Mouse (Mus musculus) CH12.LX (cell line): ENCODE measurements around the gene Ina. TPM values are rescaled to one million over a fixed set of nuclear protein-coding genes. Genes with fewer than 3 reads are reported as not detected.
"Not testable (repeated sequence)": the region's sequence is repeated elsewhere in the genome, so short reads cannot be mapped to it uniquely, and the experiment has no call there.

ENCODE experiments used
- DNase-seq: peaks from one replicate; pipeline ENCODE4 v3.0.0-alpha.2; 2013; ENCODE audit errors: extremely low read depth
- H3K27ac ChIP-seq: 2 replicates; pipeline ENCODE4 v1.5.1; 2012; ENCODE audit warnings: low read depth, mild to moderate bottlenecking, control low read depth, moderate library complexity; ENCODE audit not compliant: insufficient read depth
- H3K27me3 ChIP-seq: replicated peaks from 2 replicates; pipeline ENCODE3; 2012; ENCODE audit warnings: inconsistent platforms
- H3K36me3 ChIP-seq, 2 experiments: replicated peaks in 1 of 2; 2 replicates each; pipeline versions ENCODE3 to v1.6.1; 2012; ENCODE audit warnings: inconsistent platforms in 1 of 2, low read length in 1 of 2, mild to moderate bottlenecking in 1 of 2, mixed read lengths in 1 of 2, moderate library complexity in 1 of 2; ENCODE audit not compliant: control insufficient read depth in 1 of 2, insufficient read depth in 1 of 2
- H3K4me1 ChIP-seq, 2 experiments: 2 replicates each; pipeline ENCODE4 v1.6.1; 2012; ENCODE audit warnings: inconsistent platforms in 1 of 2, moderate library complexity in 1 of 2; ENCODE audit not compliant: insufficient read depth in 2 of 2, control insufficient read depth in 1 of 2
- H3K4me2 ChIP-seq: 2 replicates; pipeline ENCODE4 v1.6.1; 2012; ENCODE audit warnings: low read depth, mild to moderate bottlenecking, control low read depth; ENCODE audit not compliant: poor library complexity, insufficient read depth, severe bottlenecking
- H3K4me3 ChIP-seq, 3 experiments: fragments of 150-350 bp in 1 of 3; sonication (generic) in 1 of 3; replicated peaks in 1 of 3; 2 replicates each; pipeline versions ENCODE3 to v1.5.1; 2011 to 2012; ENCODE audit warnings: low read depth in 2 of 3, low read length in 2 of 3, mild to moderate bottlenecking in 2 of 3, moderate library complexity in 2 of 3, control low read depth in 1 of 3, improper control_type of control experiment in 1 of 3, inconsistent platforms in 1 of 3, mixed read lengths in 1 of 3; ENCODE audit not compliant: poor library complexity in 1 of 3
- H3K79me2 ChIP-seq: replicated peaks from 2 replicates; pipeline ENCODE4 v1.6.1; 2012; ENCODE audit warnings: mild to moderate bottlenecking, moderate library complexity; ENCODE audit not compliant: control insufficient read depth, poor library complexity, insufficient read depth, severe bottlenecking; ENCODE audit errors: extremely low read depth
- H3K9ac ChIP-seq: 2 replicates; pipeline ENCODE4 v1.6.1; 2012; ENCODE audit warnings: low read depth, mild to moderate bottlenecking, control low read depth, moderate library complexity; ENCODE audit not compliant: insufficient read depth
- H3K9me3 ChIP-seq: replicated peaks from 2 replicates; pipeline ENCODE3; 2012; ENCODE audit warnings: low read length, inconsistent platforms, mixed read lengths
- BHLHE40 ChIP-seq: IDR thresholded peaks from 2 replicates; pipeline ENCODE4 v1.6.1; 2011; ENCODE audit warnings: mild to moderate bottlenecking, low read depth, low read length, improper control_type of control experiment
- ETS1 ChIP-seq: conservative IDR thresholded peaks from 2 replicates; pipeline ENCODE4 v1.6.1; 2012; ENCODE audit warnings: low read depth, mild to moderate bottlenecking, inconsistent platforms, low read length, improper control_type of control experiment, moderate library complexity
- HCFC1 ChIP-seq: IDR thresholded peaks from 2 replicates; pipeline ENCODE4 v1.6.1; 2012; ENCODE audit warnings: low read depth, mild to moderate bottlenecking, inconsistent platforms, low read length, improper control_type of control experiment
- MAX ChIP-seq: IDR thresholded peaks from 2 replicates; pipeline ENCODE4 v1.6.1; 2011; ENCODE audit warnings: low read length, improper control_type of control experiment
- MXI1 ChIP-seq: IDR thresholded peaks from 2 replicates; pipeline ENCODE4 v1.6.1; 2011; ENCODE audit warnings: mild to moderate bottlenecking, low read depth, low read length, improper control_type of control experiment
- MYC ChIP-seq: IDR thresholded peaks from 2 replicates; pipeline ENCODE4 v1.6.1; 2011; ENCODE audit warnings: low read depth, mild to moderate bottlenecking, improper control_type of control experiment, low read length
- TBP ChIP-seq: conservative IDR thresholded peaks from 2 replicates; pipeline ENCODE4 v1.6.1; 2011; ENCODE audit warnings: low read depth, low read length, improper control_type of control experiment
- USF1 ChIP-seq: IDR thresholded peaks from 2 replicates; pipeline ENCODE4 v1.6.1; 2014; ENCODE audit warnings: low read depth, mild to moderate bottlenecking, inconsistent platforms, low read length, improper control_type of control experiment
- USF2 ChIP-seq: conservative IDR thresholded peaks from 2 replicates; pipeline ENCODE4 v1.6.1; 2011; ENCODE audit warnings: low read depth, low read length, improper control_type of control experiment
- ZNF384 ChIP-seq: IDR thresholded peaks from 2 replicates; pipeline ENCODE4 v1.6.1; 2012; ENCODE audit warnings: low read depth, low read length, improper control_type of control experiment, inconsistent platforms
- dilution Hi-C: fragments of 300-500 bp; cut with MboI; formaldehyde crosslinking; loops from 2 replicates; pipeline ENCODE4 v1.14.3; 2020; ENCODE audit warnings: low sequenced_read_pairs; ENCODE audit not compliant: extremely low pct_unique_long_range_greater_than_20kb, extremely low pct_ligation_motif_present
- in situ Hi-C: fragments of 300-500 bp; cut with MboI; formaldehyde crosslinking; loops from 3 replicates; pipeline ENCODE4 v1.14.3; 2019; ENCODE audit warnings: low sequenced_read_pairs, low pct_ligation_motif_present, low pct_unique_long_range_greater_than_20kb, mixed read lengths
- polyA plus RNA-seq: library from polyadenylated mRNA; unstranded; fragments of >175 nt; gene quantifications from 2 replicates; pipeline ENCODE4 v1.2.1, GENCODE M21; 2012; ENCODE audit warnings: low read depth; ENCODE audit not compliant: insufficient read length
- total RNA-seq, 2 experiments: library from RNA; depleted of rRNA; stranded (reverse); fragments of 300-350 nt in 1 of 2; fragments of >200 nt in 1 of 2; gene quantifications; 2 replicates each; pipeline ENCODE4 v1.2.3; 2012 to 2014

Ina gene
- total and polyA plus RNA-seq, 3 experiments = not detected

DNA sequence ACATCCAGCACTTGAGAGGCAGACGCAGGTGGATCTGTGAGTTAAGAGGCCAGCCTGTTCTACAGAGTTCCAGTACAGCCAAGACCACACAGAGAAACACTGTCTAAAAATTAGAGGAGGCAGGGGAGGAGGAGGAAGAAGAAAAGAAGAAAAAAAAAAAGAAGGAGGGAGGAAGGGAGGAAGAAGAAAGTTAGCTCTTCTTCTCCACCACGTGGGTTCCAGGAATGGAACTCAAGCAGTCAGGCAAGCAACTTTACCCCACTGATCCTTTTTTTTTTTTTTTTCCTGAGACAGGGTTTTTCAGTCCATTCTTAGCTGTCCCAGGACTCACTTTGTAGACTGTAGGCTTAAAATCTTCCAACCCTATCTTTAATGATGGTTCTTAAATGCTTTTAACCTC lies 37.8 kb upstream of the Ina start:
- no peak for DNase-seq
- Histone ChIP-seq H3K4me2 (no peak overlapping the region), H3K4me3 (no peak overlapping the region), H3K79me2 (no peaks in the 10 kb centered on the region), H3K27me3 (no peaks in the 10 kb centered on the region), H3K4me1 (peaks cover 6% of the 10 kb centered on the region in 2 experiments), H3K36me3 (no peaks in the 10 kb centered on the region), H3K9me3 (no peaks in the 10 kb centered on the region), H3K9ac (no peak overlapping the region), H3K27ac (no peak overlapping the region)
- TF ChIP-seq ZNF384 = peak; percentile 42; the same call in 1 of the 2 replicates
- TF ChIP-seq MXI1 = no peak
- dilution Hi-C loops (no loop called here), in situ Hi-C loops (loop anchor here (5.0 kb wide), 1 partner anchor 94 kb away; no protein-coding TSS in a partner anchor)

DNA sequence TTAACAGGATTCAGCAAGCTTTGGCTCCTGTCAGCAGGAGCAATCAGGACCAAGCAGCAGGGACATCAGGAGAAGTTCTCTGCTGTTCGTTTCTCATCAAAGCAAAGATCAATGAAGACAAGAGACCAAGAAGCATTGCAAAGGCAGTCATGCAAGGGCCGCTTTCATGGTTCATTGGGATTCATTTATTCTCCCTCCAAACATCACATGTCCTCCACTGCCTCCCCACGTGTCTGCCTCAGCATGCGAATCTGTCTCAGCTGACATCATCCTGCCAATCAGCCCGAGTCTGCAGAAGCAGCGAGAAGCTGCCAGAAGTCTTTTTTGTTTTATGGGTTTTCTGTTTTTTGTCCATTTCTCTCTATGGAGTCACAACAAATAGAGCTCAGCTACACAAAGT lies 37.0 kb upstream of the Ina start:
- H3K4me3 ChIP-seq = no peak overlapping the region
- in situ Hi-C loops = loop anchor here (5.0 kb wide), 1 partner anchor 95 kb away; no protein-coding TSS in a partner anchor

GRCm38 (mm10) chr19:46978069-46978468 lies 36.4 kb upstream of the Ina start:
- H3K4me3 ChIP-seq, H3K4me1 ChIP-seq, H3K27ac ChIP-seq, H3K4me2 ChIP-seq, H3K9me3 ChIP-seq, dilution Hi-C loops, H3K9ac ChIP-seq, H3K79me2 ChIP-seq, H3K27me3 ChIP-seq, DNase-seq, H3K36me3 ChIP-seq: not testable (repeated sequence)
- in situ Hi-C loops = loop anchor here (5.0 kb wide), 1 partner anchor 96 kb away; no protein-coding TSS in a partner anchor
- TF ChIP-seq TBP = 0 out of 2 replicates have a peak, but pooled peaks have one; percentile 45

More for the DNA sequence above, 37.0 kb upstream of the Ina start:
- no peak overlapping the region; the same call in 1 of the 2 replicates for H3K4me2 ChIP-seq
- H3K4me1 ChIP-seq = peaks cover 6% of the 10 kb centered on the region in 2 experiments
- DNase-seq = peak; percentile 52
- peak; percentile 84 for TF ChIP-seq BHLHE40
- TF ChIP-seq TBP = no peak
- peak; percentile 79 for TF ChIP-seq USF1
- TF ChIP-seq HCFC1 = no peak
- 0 out of 2 replicates have a peak, but pooled peaks have one; percentile 27 for TF ChIP-seq ETS1
- peak; percentile 57; the same call in 1 of the 2 replicates for TF ChIP-seq MXI1
- TF ChIP-seq USF2 = peak; percentile 67
- 0 out of 2 replicates have a peak, but pooled peaks have one; percentile 73 for TF ChIP-seq MYC
- TF ChIP-seq MAX = peak; percentile 96
- TF ChIP-seq ZNF384 = no peak
- H3K36me3 ChIP-seq = no peaks in the 10 kb centered on the region
- H3K9me3 ChIP-seq = no peaks in the 10 kb centered on the region
- no peaks in the 10 kb centered on the region for H3K79me2 ChIP-seq
- H3K9ac ChIP-seq = no peak overlapping the region
- dilution Hi-C loops = no loop called here
- H3K27ac ChIP-seq = no peak overlapping the region
- no peaks in the 10 kb centered on the region for H3K27me3 ChIP-seq
